Mouse (Mus musculus): Measurements from ENCODE around the gene Edem2. TPM values are rescaled to one million over a fixed set of nuclear protein-coding genes. Genes with fewer than 3 reads are reported as not detected.

The Edem2 gene
- polyA plus RNA-seq, 1 experiment from 2014 or later: 39.0 TPM

GRCm38 (mm10) chr2:155681874-155682273 lies 47.4 kb downstream of the Edem2 start:
- no peak overlapping the region for H3K27ac ChIP-seq
- no peak for ATAC-seq (replicated peaks; ENCODE audit: low FRiP score)
- WGBS: 84% methylated on average over 2 of the region's 2 CpGs
- no peak overlapping the region for H3K4me3 ChIP-seq (replicated peaks)
- H3K9ac ChIP-seq: no peak overlapping the region
- no peak overlapping the region for H3K4me2 ChIP-seq
- no peaks in the 10 kb centered on the region for H3K9me3 ChIP-seq (replicated peaks)
- H3K36me3 ChIP-seq: no peaks in the 10 kb centered on the region; the same call in 1 of the 2 replicates
- H3K4me1 ChIP-seq: peaks cover 6% of the 10 kb centered on the region; the same call in 1 of the 2 replicates
- no peaks in the 10 kb centered on the region for H3K27me3 ChIP-seq

- Histone ChIP-seq H3K36me3 (no peaks in the 10 kb centered on the region; the same call in 1 of the 2 replicates), H3K4me1 (peaks cover 5% of the 10 kb centered on the region; the same call in 1 of the 2 replicates), H3K4me3 (replicated peaks) (no peak overlapping the region), H3K9ac (no peak overlapping the region), H3K27ac (no peak overlapping the region), H3K9me3 (replicated peaks) (no peaks in the 10 kb centered on the region), H3K4me2 (no peak overlapping the region), H3K27me3 (no peaks in the 10 kb centered on the region)
- ATAC-seq (replicated peaks; ENCODE audit: low FRiP score): no peak
- 70% methylated on average over 8 of the region's 8 CpGs for WGBS
Measured at GRCm38 (mm10) chr2:155681194-155681593, 48.1 kb downstream of the Edem2 start.

GRCm38 (mm10) chr2:155680591-155680990 lies 48.7 kb downstream of the Edem2 start:
- Histone ChIP-seq H3K27ac (no peak overlapping the region), H3K36me3 (no peaks in the 10 kb centered on the region; the same call in 1 of the 2 replicates), H3K4me3 (replicated peaks) (no peak overlapping the region), H3K4me2 (no peak overlapping the region), H3K9ac (no peak overlapping the region), H3K27me3 (no peaks in the 10 kb centered on the region), H3K4me1 (peaks cover under 1% of the 10 kb centered on the region; the same call in 1 of the 2 replicates), H3K9me3 (replicated peaks) (no peaks in the 10 kb centered on the region)
- WGBS: 61% methylated on average over 5 of the region's 5 CpGs
- no peak for ATAC-seq (replicated peaks; ENCODE audit: low FRiP score)

DNA sequence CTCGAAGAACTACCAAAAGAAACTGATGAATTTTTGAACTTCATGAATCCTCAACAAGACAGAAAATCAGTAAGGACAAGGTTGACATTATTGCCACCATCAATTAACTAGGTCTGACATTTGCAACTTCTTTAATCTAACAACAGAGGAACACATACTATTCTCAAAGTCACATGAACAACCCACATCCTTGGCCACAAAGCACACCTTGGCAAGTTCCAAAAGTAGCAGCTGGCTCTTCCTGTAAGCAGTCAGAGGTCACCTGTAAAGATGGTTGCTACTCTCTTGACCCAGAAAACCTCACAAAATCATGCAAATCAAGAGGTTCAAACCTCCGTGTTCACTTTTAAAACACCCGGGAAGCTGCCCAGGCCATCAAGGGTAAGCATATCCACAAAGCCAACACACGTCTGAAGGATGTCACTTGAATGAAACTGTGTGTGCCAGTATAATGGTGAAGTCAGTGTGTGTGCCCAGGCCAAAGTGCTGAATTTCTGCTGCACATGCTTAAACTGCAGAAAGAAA lies 49.6 kb downstream of the Edem2 start:
- no peaks in the 10 kb centered on the region; the same call in 1 of the 2 replicates for H3K36me3 ChIP-seq
- no peaks in the 10 kb centered on the region for H3K27me3 ChIP-seq
- H3K9ac ChIP-seq: no peak overlapping the region
- H3K27ac ChIP-seq: no peak overlapping the region
- no peaks in the 10 kb centered on the region for H3K9me3 ChIP-seq (replicated peaks)
- no peak overlapping the region for H3K4me3 ChIP-seq (replicated peaks)
- peaks cover 3% of the 10 kb centered on the region; the same call in 1 of the 2 replicates for H3K4me1 ChIP-seq
- no peak overlapping the region for H3K4me2 ChIP-seq
- 95% methylated on average over 4 of the region's 4 CpGs for WGBS
- ATAC-seq (replicated peaks; ENCODE audit: low FRiP score): no peak

DNA sequence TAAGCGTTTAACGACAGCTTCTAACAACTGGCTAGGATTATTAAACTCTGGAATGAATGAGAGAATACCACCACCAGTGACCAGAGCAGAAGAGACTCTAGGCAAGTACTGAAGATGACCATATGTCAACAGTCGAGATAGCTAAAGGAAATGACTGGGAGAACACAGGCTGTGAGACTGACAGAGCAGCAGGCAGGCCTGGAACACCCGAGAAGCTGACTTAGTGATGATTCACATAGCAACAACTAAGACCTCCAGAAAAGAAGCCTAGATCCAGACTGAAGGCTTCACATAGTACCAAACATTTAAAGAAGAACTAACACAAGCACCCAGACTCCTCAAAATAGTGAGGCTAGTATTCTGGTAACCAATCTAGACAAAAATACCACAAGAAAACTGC lies 54.2 kb downstream of the Edem2 start:
- no peak overlapping the region for H3K27ac ChIP-seq
- no peak overlapping the region for H3K4me3 ChIP-seq (replicated peaks)
- H3K4me1 ChIP-seq: peaks cover 3% of the 10 kb centered on the region; the same call in 1 of the 2 replicates
- 69% methylated on average over 4 of the region's 4 CpGs for WGBS
- ATAC-seq (replicated peaks; ENCODE audit: low FRiP score): no peak
- peaks cover 26% of the 10 kb centered on the region for H3K36me3 ChIP-seq
- H3K9me3 ChIP-seq (replicated peaks): no peaks in the 10 kb centered on the region
- H3K9ac ChIP-seq: no peak overlapping the region
- H3K4me2 ChIP-seq: no peak overlapping the region
- H3K27me3 ChIP-seq: no peaks in the 10 kb centered on the region

GRCm38 (mm10) chr2:155673546-155673945 lies 55.7 kb downstream of the Edem2 start:
- no peaks in the 10 kb centered on the region for H3K9me3 ChIP-seq (replicated peaks)
- H3K4me1 ChIP-seq: peaks cover 3% of the 10 kb centered on the region; the same call in 1 of the 2 replicates
- H3K4me3 ChIP-seq (replicated peaks): no peak overlapping the region
- ATAC-seq (replicated peaks; ENCODE audit: low FRiP score): no peak
- no peak overlapping the region for H3K27ac ChIP-seq
- peaks cover 34% of the 10 kb centered on the region for H3K36me3 ChIP-seq
- no peak overlapping the region for H3K9ac ChIP-seq
- no peaks in the 10 kb centered on the region for H3K27me3 ChIP-seq
- H3K4me2 ChIP-seq: no peak overlapping the region
- 27% methylated on average over 2 of the region's 2 CpGs for WGBS

DNA sequence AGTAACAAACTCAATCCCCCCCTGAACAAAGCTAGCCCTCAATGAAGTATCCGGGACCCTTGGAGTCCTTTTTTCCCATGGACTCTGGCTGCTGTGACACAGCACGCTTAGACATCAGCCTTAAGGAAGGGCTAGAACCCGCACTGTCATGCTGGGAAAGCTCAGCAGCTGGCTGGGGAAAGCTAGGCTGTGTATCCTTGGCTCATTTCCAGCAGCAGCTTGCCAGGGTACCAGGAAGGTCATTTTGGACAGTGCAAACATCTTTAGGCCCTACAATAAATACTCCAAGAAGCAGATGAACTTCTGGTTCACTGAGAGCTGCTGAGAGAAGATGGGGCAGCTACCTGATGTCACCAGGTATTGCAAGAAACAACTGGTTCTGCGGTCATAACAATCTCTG lies 58.0 kb downstream of the Edem2 start:
- H3K4me3 ChIP-seq (replicated peaks): no peak overlapping the region
- peaks cover 56% of the 10 kb centered on the region for H3K36me3 ChIP-seq
- no peak for ATAC-seq (replicated peaks; ENCODE audit: low FRiP score)
- no peak overlapping the region for H3K27ac ChIP-seq
- H3K4me2 ChIP-seq: no peak overlapping the region
- H3K27me3 ChIP-seq: no peaks in the 10 kb centered on the region
- H3K9ac ChIP-seq: no peak overlapping the region
- 82% methylated on average over 4 of the region's 4 CpGs for WGBS
- H3K9me3 ChIP-seq (replicated peaks): no peaks in the 10 kb centered on the region
- peaks cover 3% of the 10 kb centered on the region; the same call in 1 of the 2 replicates for H3K4me1 ChIP-seq

GRCm38 (mm10) chr2:155668461-155668860 lies 60.8 kb downstream of the Edem2 start:
- H3K4me3 ChIP-seq (replicated peaks): no peak overlapping the region
- H3K27ac ChIP-seq: no peak overlapping the region
- WGBS: 83% methylated on average over 4 of the region's 4 CpGs
- H3K9me3 ChIP-seq (replicated peaks): no peaks in the 10 kb centered on the region
- H3K4me1 ChIP-seq: no peaks in the 10 kb centered on the region
- H3K4me2 ChIP-seq: no peak overlapping the region
- peaks cover 84% of the 10 kb centered on the region for H3K36me3 ChIP-seq
- no peak for ATAC-seq (replicated peaks; ENCODE audit: low FRiP score)
- H3K9ac ChIP-seq: no peak overlapping the region
- no peaks in the 10 kb centered on the region for H3K27me3 ChIP-seq

DNA sequence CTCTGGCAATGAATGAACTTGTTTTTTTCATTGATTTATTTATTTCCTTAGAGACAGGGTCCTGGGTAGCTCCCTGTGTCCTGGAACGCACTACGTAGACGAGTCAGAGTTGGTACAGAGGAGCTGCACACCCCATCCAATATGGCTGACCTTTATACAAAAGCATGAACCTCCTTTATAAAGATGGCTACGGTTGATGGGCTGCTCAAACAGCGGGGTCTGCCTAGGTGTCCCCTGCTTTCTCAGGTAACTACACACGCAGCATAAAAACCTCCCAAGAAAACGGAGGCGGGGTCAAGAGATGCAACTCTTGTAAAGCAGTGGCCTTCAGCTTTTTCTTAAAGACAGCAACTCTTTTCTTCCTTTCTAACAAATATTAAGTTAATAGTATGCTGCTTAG lies 61.4 kb downstream of the Edem2 start:
- Histone ChIP-seq H3K9me3 (replicated peaks) (no peaks in the 10 kb centered on the region), H3K4me3 (replicated peaks) (no peak overlapping the region), H3K27me3 (no peaks in the 10 kb centered on the region), H3K4me1 (no peaks in the 10 kb centered on the region), H3K4me2 (no peak overlapping the region), H3K36me3 (peaks cover 89% of the 10 kb centered on the region), H3K27ac (no peak overlapping the region), H3K9ac (no peak overlapping the region)
- WGBS: 93% methylated on average over 8 of the region's 8 CpGs
- no peak for ATAC-seq (replicated peaks; ENCODE audit: low FRiP score)

GRCm38 (mm10) chr2:155663910-155664460 lies 65.3 kb downstream of the Edem2 start:
- ATAC-seq (replicated peaks; ENCODE audit: low FRiP score): no peak
- Histone ChIP-seq H3K4me3 (replicated peaks) (no peak overlapping the region), H3K27ac (no peak overlapping the region), H3K27me3 (no peaks in the 10 kb centered on the region), H3K4me2 (no peak overlapping the region), H3K4me1 (no peaks in the 10 kb centered on the region), H3K9ac (no peak overlapping the region), H3K36me3 (peaks cover 93% of the 10 kb centered on the region), H3K9me3 (replicated peaks) (no peaks in the 10 kb centered on the region)
- 84% methylated on average over 6 of the region's 6 CpGs for WGBS

DNA sequence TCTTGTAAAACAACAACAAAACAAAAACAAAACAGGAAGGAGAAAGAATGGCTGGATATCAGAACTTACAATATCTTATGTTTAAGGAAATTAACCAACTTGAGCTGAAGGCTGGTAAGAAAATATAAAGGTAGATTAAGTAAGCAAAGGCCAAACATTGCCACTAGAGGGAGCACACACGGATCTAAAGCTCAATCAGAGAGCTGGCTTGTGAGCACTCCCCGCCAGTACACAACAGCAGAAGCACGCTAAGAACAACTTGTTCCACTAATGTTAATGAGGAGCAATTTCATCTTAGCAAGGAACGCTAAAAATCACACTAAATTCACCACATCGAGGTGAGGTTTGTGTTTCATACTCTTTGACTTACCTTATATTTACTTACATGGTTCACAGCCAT lies 66.2 kb downstream of the Edem2 start:
- H3K9me3 ChIP-seq (replicated peaks): no peaks in the 10 kb centered on the region
- H3K9ac ChIP-seq: no peak overlapping the region
- no peaks in the 10 kb centered on the region for H3K4me1 ChIP-seq
- H3K36me3 ChIP-seq: peaks cover 92% of the 10 kb centered on the region
- no peak overlapping the region for H3K4me2 ChIP-seq
- H3K4me3 ChIP-seq (replicated peaks): no peak overlapping the region
- no peaks in the 10 kb centered on the region for H3K27me3 ChIP-seq
- 28% methylated on average over 5 of the region's 5 CpGs for WGBS
- ATAC-seq (replicated peaks; ENCODE audit: low FRiP score): no peak
- no peak overlapping the region for H3K27ac ChIP-seq

DNA sequence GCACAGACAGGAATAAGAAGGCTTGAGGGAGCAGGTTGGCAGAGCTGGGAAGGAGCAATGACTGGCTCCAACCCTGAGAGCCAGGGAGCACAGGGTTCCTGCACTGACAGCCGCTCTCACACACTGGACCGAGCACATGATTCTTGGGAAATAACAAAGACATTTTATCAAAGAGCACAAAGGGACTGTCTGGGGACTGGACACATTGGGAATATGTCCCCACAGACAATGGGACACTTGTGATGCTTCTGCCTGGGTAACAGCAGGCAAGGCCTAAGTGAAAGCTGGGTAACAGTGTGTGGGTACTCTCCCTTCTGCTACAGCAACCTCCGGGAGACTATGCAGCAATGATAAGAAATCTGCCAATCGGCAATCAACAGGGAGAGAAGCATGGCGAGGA lies 66.9 kb downstream of the Edem2 start:
- Histone ChIP-seq H3K9ac (no peak overlapping the region), H3K9me3 (replicated peaks) (no peaks in the 10 kb centered on the region), H3K36me3 (peaks cover 92% of the 10 kb centered on the region), H3K27me3 (no peaks in the 10 kb centered on the region), H3K4me3 (replicated peaks) (no peak overlapping the region), H3K4me2 (no peak overlapping the region), H3K4me1 (no peaks in the 10 kb centered on the region), H3K27ac (no peak overlapping the region)
- 94% methylated on average over 5 of the region's 5 CpGs for WGBS
- ATAC-seq (replicated peaks; ENCODE audit: low FRiP score): no peak

All from kidney, embryonic 15.5 days (tissue).